Mouse (Mus musculus): ENCODE measurements around the gene Mark1.
A peak's percentile ranks its signal among the peaks of the same experiment; 100 is the strongest.

Mark1 gene

DNA sequence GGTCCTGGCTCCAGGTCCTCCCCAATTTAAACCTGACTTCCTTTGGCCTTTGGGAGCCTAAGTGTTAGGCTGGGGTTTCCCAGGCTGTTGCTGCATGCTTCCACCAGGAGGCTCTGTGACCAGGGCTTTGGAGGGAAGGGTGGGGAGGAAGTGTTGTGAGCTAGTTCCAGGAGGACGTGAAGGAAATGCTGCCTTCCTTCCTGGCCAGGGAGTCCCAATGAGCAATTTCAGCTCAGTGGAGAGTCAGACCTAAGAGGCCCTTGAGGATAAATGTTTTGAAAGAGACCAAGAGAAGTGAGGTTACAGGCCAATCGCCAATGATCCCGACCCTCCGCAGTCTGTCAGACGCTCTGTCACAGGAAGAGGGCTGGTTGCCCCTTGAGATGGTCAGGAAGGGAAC lies 146.0 kb downstream of the Mark1 start:
- peak in 1 of 2 experiments; percentile 68 for DNase-seq (ENCODE audit: low spot score in 2 of 2)

DNA sequence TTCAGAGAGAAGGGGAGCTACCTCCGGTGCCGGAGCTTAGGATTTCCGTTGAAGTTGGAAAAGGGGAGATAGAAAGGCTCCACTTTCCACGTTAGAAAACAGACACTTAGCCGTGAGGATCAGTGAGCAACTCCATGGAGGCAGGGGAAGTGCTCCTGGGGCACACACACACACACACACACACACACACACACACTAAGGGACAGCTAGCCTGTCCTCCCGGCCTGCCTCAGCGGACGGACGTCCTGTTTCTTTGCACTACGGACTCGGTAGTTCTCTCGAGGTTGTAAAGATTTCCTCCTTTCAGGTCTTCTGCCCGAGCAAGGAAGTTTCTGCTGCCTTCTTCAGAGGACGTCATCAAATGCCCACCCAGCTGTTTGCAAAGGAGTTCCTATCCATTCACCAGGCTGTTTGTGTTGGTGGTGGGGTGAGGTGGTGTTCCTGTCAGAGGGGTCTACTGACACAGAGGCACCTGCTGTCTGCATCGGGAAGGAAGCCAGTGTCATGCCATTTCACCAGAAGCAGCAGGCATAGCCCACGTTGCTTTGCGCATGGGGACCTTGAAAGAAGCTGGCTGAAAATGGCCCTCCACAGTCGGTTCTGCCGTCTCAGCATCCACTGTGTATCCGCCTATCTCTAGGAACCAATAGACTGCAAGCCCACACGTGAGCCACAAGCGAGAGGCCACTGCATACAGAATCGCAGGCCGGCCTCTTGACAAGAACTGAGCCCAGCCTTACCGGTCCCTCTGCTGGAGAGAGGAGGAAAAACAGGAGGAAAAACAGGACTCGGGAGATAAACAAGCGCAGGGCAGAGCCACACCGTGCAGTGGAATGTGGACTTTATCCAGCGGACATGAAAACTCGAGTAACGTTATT lies 147.4 kb downstream of the Mark1 start:
- DNase-seq (ENCODE audit: low spot score in 2 of 2): peak; percentile 82 to 84

DNA sequence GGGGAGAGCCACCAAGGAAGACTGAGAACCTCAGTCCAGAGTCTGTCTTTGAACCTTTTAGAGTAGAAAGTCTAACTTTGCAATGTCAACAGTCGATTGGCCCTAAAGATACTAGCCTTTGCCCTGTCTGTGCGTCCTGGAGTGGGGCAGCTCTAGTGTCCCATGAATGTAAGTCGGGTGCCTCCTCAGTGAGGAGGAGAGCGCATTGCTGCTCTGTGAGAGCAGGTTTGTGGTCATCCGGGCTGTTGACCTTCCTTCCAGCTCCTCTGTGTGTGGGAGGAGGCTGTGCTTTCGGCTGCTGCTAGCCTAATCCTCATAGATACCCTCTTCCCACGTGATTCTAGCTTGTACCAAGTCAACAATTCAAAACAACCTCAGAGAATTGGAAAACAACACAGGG lies 148.2 kb downstream of the Mark1 start:
- DNase-seq (ENCODE audit: low spot score in 2 of 2): no peak

DNA sequence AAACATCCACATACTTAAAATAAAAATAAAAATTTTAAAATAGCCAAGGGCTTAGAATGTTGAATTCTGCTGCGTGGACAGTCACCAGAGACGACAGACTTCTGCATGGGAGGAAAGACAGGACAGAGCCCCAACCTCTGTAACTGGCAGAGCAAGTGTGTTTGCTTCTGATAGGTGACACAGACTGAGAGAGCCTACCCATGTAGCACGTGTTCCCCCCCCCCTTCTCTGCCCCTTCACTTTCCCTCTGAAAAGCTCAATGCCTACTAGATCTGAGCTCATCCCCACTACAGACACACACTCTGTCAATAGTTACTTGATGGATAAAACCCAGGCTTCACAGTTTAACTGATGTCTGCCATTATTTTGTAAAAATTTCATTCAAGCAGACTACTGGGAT lies 152.4 kb downstream of the Mark1 start:
- DNase-seq (ENCODE audit: low spot score in 2 of 2): no peak

All from right cerebral cortex, adult 2 months (tissue).